Mouse (Mus musculus) G1E (cell line): ENCODE data around the gene Ube2v1. TPM values are rescaled to one million over a fixed set of nuclear protein-coding genes. Genes with fewer than 3 reads are reported as not detected.
"Not testable (repeated sequence)": the region's sequence is repeated elsewhere in the genome, so short reads cannot be mapped to it uniquely, and the experiment has no call there.

Experiments
- ATAC-seq: 2 replicates; pipeline ENCODE4 v1.8.0; 2016; ENCODE audit warnings: mild to moderate bottlenecking; ENCODE audit not compliant: insufficient number of reproducible peaks, poor library complexity, low FRiP score, severe bottlenecking; ENCODE audit errors: extremely low read depth
- DNase-seq: peaks from one replicate; pipeline ENCODE4 v3.0.0; 2012; ENCODE audit warnings: low spot score
- H3K27me3 ChIP-seq: 2 replicates; pipeline ENCODE4 v1.6.1; 2012; ENCODE audit warnings: mild to moderate bottlenecking, low read length, inconsistent platforms; ENCODE audit not compliant: insufficient read depth
- H3K36me3 ChIP-seq: replicated peaks from 2 replicates; pipeline ENCODE3; 2012; ENCODE audit warnings: mild to moderate bottlenecking, inconsistent platforms
- H3K4me1 ChIP-seq: 2 replicates; pipeline ENCODE4 v1.6.1; 2012; ENCODE audit warnings: low read depth, low read length, inconsistent platforms, mixed read lengths; ENCODE audit not compliant: insufficient read depth
- H3K4me3 ChIP-seq: 2 replicates; pipeline ENCODE4 v1.5.1; 2012; ENCODE audit warnings: low read depth, mild to moderate bottlenecking, inconsistent platforms, low read length, moderate library complexity, mixed read lengths
- H3K9me3 ChIP-seq: replicated peaks from 2 replicates; pipeline ENCODE4 v1.6.1; 2012; ENCODE audit warnings: inconsistent platforms
- CTCF ChIP-seq: IDR thresholded peaks from 2 replicates; pipeline ENCODE4 v1.5.1; 2012; ENCODE audit warnings: low read depth, low read length, inconsistent platforms, mixed read lengths
- GATA1 ChIP-seq: IDR thresholded peaks from 2 replicates; pipeline ENCODE4 v1.6.1; 2012; ENCODE audit warnings: borderline replicate concordance, low read length, inconsistent platforms, mixed read lengths
- GATA2 ChIP-seq: IDR thresholded peaks from 2 replicates; pipeline ENCODE4 v1.6.1; 2012; ENCODE audit warnings: low read depth, low read length, inconsistent platforms, borderline replicate concordance
- POLR2AphosphoS5 ChIP-seq: IDR thresholded peaks from 2 replicates; pipeline ENCODE4 v1.6.1; 2012; ENCODE audit warnings: low read depth, low read length, inconsistent platforms; ENCODE audit not compliant: insufficient replicate concordance
- TAL1 ChIP-seq: conservative IDR thresholded peaks from 2 replicates; pipeline ENCODE4 v1.6.1; 2012; ENCODE audit warnings: low read depth, low read length, inconsistent platforms, mixed read lengths
- polyA plus RNA-seq: library from polyadenylated mRNA; stranded (reverse); fragments of >175 nt; gene quantifications from 2 replicates; pipeline ENCODE4 v1.2.3, GENCODE M21; 2012
- total RNA-seq, 2 experiments: library from RNA; stranded (forward) in 1 of 2; stranded (reverse) in 1 of 2; fragments of 200-1000 nt in 1 of 2; fragments of >200 nt in 1 of 2; fragmentation: Nextera tagmentation in 1 of 2; gene quantifications; 2 replicates each; pipeline ENCODE4 v1.2.3; 2014 to 2017

Ube2v1 gene
- total and polyA plus RNA-seq, 3 experiments = 83.9 to 203 (median 149) TPM

DNA sequence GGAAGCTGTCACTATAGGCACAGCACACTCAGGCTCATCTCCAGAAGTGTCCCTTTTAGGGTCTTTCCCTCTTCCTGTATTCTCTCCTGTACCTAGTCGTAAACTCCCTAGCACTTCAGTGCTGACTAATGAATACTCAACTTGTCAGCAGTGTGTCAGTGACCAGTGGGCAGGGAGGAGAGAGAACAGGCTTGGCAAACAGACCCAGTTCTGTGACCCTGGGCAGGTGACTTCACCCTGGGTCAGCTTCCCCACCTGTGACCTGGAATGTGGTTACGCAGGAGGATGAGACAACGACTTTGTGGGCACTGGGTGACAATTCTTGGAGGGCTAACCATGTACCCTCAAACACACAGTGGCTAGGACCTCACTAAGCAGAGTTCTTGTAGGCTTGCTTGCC lies 14.9 kb downstream of the Ube2v1 start:
- no peak overlapping the region for H3K4me3 ChIP-seq
- H3K27me3 ChIP-seq = no peaks in the 10 kb centered on the region
- ATAC-seq (no peak), DNase-seq (no peak)
- H3K4me1 ChIP-seq = peaks cover 38% of the 10 kb centered on the region
- peaks cover 93% of the 10 kb centered on the region for H3K36me3 ChIP-seq
- no peak for TF ChIP-seq GATA1
- TF ChIP-seq GATA2 = no peak
- TF ChIP-seq TAL1 = no peak
- no peak for TF ChIP-seq CTCF
- TF ChIP-seq POLR2AphosphoS5 = no peak
- H3K9me3 ChIP-seq = peaks cover 9% of the 10 kb centered on the region

DNA sequence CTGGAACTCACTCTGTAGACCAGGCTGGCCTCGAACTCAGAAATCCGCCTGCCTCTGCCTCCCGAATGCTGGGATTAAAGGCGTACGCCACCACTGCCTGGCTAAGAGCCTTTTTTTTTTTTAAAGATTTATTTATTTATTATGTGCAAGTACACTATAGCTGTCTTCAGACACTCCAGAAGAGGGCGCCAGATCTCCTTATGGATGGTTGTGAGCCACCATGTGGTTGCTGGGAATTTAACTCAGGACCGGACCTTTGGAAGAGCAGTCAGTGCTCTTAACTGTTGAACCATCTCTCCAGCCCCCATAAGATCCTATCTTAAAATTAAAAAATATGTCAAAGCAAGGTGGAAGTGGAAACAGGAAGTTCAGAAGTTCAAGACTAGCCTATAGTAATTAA lies 18.6 kb downstream of the Ube2v1 start:
- Histone ChIP-seq H3K36me3 (peaks cover 92% of the 10 kb centered on the region), H3K4me1 (peaks cover 27% of the 10 kb centered on the region)
- not testable (repeated sequence) for H3K9me3 ChIP-seq, H3K4me3 ChIP-seq, DNase-seq, ATAC-seq, H3K27me3 ChIP-seq

DNA sequence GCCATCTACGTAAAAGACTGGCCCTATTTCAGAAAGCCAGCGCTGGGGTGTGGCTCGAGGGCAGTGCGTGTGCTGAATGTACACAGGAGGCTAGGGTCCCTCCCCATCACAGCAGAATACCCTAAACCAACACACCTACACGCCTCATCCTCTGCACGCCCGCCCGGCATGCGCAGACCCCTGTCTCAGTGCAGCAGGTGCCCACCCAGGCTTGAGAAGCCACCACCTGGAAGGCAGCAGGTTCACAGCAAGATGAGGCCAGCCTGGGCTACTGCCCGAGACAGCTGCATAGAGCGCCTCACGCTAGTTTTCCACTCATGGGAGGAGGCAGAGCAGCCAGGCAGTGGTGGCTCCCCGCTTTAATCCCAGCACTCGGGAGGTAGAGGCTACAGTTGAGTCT lies 19.8 kb downstream of the Ube2v1 start:
- peaks cover 87% of the 10 kb centered on the region for H3K36me3 ChIP-seq
- TF ChIP-seq GATA2 = no peak
- TF ChIP-seq GATA1 = no peak
- no peak for TF ChIP-seq CTCF
- TF ChIP-seq POLR2AphosphoS5 = no peak
- no peak for TF ChIP-seq TAL1
- H3K9me3 ChIP-seq = peaks cover 9% of the 10 kb centered on the region
- H3K4me1 ChIP-seq = peaks cover 26% of the 10 kb centered on the region
- DNase-seq (no peak), ATAC-seq (no peak)
- H3K27me3 ChIP-seq = no peaks in the 10 kb centered on the region
- H3K4me3 ChIP-seq = no peak overlapping the region

DNA sequence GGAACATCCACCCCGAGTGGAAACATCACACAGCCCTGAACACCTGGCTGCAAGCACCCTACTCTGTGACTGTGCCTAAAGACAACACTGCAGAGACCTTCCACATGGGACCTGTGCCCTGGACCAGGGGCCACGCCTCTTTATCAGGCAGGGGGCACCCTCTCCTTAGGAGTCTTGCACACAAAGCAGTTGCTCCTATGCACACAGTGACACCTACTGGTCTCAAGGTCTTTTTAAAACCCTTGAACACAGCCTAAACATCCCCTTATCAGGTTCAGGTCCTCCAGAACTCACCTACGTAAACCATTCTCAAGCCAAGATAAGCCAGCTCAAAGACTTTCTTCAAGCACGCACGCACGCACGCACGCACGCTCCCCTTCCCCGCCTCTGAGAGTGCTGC lies 20.6 kb downstream of the Ube2v1 start:
- Histone ChIP-seq H3K27me3 (no peaks in the 10 kb centered on the region), H3K4me3 (no peak overlapping the region), H3K4me1 (peaks cover 27% of the 10 kb centered on the region), H3K9me3 (peaks cover 9% of the 10 kb centered on the region), H3K36me3 (peaks cover 87% of the 10 kb centered on the region)
- DNase-seq = no peak
- TF ChIP-seq POLR2AphosphoS5 = no peak
- TF ChIP-seq TAL1 = no peak
- no peak for TF ChIP-seq GATA1
- no peak for TF ChIP-seq CTCF
- TF ChIP-seq GATA2 = no peak
- no peak for ATAC-seq

DNA sequence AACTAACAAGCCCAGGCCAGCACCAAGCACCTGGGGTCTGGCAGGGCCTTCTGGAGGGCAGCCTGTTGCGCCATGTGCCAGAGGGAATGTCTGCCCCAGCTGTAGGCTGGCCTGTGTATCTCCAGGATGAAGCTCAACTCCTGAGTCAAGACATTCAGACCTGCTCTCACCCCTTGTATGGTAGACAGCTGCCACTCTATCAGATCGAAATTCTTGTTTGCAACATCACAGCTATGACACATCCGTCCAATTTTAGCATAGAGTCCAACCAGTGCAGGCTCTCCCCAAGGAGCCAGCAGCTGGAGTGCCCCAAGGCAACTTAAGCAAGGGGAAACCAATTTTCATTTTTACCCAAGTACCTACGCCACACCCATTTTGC lies 25.2 kb downstream of the Ube2v1 start:
- Histone ChIP-seq H3K36me3 (peaks cover 53% of the 10 kb centered on the region), H3K4me1 (peaks cover 21% of the 10 kb centered on the region), H3K9me3 (no peaks in the 10 kb centered on the region), H3K4me3 (no peak overlapping the region), H3K27me3 (peaks cover 29% of the 10 kb centered on the region)
- no peak for ATAC-seq
- TF ChIP-seq GATA2 (no peak), CTCF (no peak), GATA1 (no peak), POLR2AphosphoS5 (no peak), TAL1 (no peak)
- DNase-seq = no peak

DNA sequence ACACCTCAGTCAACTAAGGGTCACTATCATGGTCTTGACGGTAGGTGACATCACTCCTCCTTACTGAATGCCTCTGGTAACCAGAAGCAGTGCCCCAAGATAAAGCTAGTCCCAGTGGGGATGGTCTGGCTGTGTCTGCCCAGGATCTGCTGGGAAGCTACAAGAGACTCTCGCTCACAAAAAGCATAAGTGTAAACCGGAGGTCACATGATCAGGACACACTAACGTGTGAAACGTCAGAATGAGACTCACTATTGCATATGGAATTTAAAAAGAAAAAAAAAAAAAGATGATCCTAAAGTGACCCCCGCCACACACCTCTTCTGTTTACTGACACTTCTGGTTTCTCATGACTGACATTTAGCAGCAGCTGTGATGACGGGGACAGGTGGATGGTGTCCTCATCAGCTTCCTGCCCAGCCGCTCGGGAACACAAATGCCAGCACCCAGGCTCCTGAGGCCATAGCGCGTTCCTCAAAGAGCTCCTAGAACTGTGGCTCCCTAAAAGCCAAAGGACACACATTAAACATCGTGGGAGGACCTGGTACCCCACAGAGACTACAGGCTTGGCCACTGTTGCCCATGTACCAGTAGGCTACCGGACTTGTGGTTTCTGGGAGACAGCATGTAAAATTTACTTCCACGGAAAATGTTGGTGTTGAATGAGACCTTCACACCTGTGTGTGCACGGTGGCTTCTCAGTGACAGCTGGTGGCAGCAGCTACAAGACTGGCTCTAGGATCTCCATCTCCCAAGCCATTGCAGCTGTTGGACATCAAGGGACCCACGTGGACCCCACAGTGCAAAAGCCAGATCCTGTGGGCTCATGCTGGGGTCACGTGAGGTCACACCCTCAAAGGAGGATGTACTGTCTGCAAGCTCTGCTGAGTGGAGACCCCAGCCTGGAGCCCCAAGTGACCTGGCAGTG lies 25.8 kb downstream of the Ube2v1 start:
- ATAC-seq = no peak
- H3K4me3 ChIP-seq = no peak overlapping the region

More for the DNA sequence above, 25.8 kb downstream of the Ube2v1 start:
- no peaks in the 10 kb centered on the region for H3K9me3 ChIP-seq
- H3K4me1 ChIP-seq = peaks cover 15% of the 10 kb centered on the region
- H3K27me3 ChIP-seq = peaks cover 32% of the 10 kb centered on the region
- TF ChIP-seq TAL1 (no peak), GATA1 (no peak), GATA2 (no peak)
- DNase-seq = no peak
- H3K36me3 ChIP-seq = peaks cover 47% of the 10 kb centered on the region
